Mouse (Mus musculus) cortical plate, adult 2 months (tissue): Measurements from ENCODE around the gene Chrm4.

Experiments used
- CTCF ChIP-seq: fragments of 200-500 bp; IDR thresholded peaks from 2 replicates; pipeline ENCODE4 v1.5.1; 2011; ENCODE audit warnings: mild to moderate bottlenecking, control low read depth, low read length; ENCODE audit not compliant: insufficient read depth; ENCODE audit errors: extremely low read depth
- POLR2A ChIP-seq: fragments of 200-500 bp; IDR thresholded peaks from 2 replicates; pipeline ENCODE4 v1.6.1; 2011; ENCODE audit warnings: mild to moderate bottlenecking, low read length, control low read depth; ENCODE audit not compliant: insufficient read depth; ENCODE audit errors: extremely low read depth

DNA sequence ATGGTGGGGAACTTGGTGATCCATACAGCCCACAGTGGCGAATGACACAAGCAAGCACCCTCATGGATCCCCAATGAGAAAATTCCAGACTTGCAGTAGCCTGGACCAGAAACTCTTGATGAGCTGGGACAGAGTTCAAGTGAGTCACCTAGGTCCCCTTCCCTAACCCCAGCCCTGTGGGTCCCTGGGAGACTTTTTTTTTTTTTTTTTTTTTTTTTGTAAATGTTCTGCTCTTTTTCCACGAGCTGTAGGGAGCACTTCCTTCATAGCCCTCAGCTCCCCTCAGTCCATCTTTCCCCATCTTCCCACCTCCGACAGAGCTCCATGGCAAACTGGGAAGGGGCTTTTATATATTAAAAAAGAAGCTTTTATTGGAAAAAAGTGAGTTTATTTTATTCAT, 2.4 kb downstream of the Chrm4 start:
- TF ChIP-seq CTCF (no peak), POLR2A (no peak)
